Mouse (Mus musculus) left cerebral cortex, postnatal 14 days (tissue): ENCODE results near the gene Gm9970. TPM values are rescaled to one million over a fixed set of nuclear protein-coding genes. Genes with fewer than 3 reads are reported as not detected.
A peak's percentile ranks its signal among the peaks of the same experiment; 100 is the strongest.
"Not testable (repeated sequence)": the region's sequence is repeated elsewhere in the genome, so short reads cannot be mapped to it uniquely, and the experiment has no call there.

Experiments
- DNase-seq, 2 experiments: peaks; one replicate each; pipeline ENCODE4 v3.0.0; 2021 to 2022; ENCODE audit warnings: low spot score in 2 of 2, mixed read lengths in 1 of 2
- intact Hi-C: fragments of 180-260 bp; cut with DNase I; formaldehyde crosslinking; loops from one replicate; pipeline ENCODE4 v1.15.1; 2025
- total RNA-seq, 2 experiments: library from RNA; stranded (reverse); gene quantifications; 2 replicates each; pipeline ENCODE4 v1.2.3; 2021

The Gm9970 gene
- total RNA-seq, 2 experiments from 2014 or later: not detected

- intact Hi-C loops: loop anchor here (2.0 kb wide), 1 partner anchor 21 kb away; the partner anchor contains the start of gene Ppm1g
- DNase-seq: no peak
Measured at GRCm38 (mm10) chr5:31241522-31242034, 546 bp upstream of the Gm9970 start.

- no peak for DNase-seq
- intact Hi-C loops: no loop called here
Measured at GRCm38 (mm10) chr5:31226641-31227040, 14.4 kb downstream of the Gm9970 start.

GRCm38 (mm10) chr5:31222696-31223095 lies 18.3 kb downstream of the Gm9970 start:
- intact Hi-C loops: loop anchor here (5.0 kb wide), 1 partner anchor 105 kb away; no protein-coding TSS in a partner anchor
- no peak for DNase-seq

- intact Hi-C loops: loop anchor here (2.0 to 5.0 kb wide), 2 partner anchors 19 to 106 kb away; partner anchors contain the start of genes Gm9970 and Nrbp1
- peak; percentile 43 to 74 for DNase-seq
Measured at GRCm38 (mm10) chr5:31221304-31221945, 19.6 kb downstream of the Gm9970 start.

GRCm38 (mm10) chr5:31220448-31221303 lies 20.4 kb downstream of the Gm9970 start, which contains the start of gene Ppm1g:
TSS of gene Ppm1g (minus strand) at chr5:31220687.
- peak; percentile 95 to 96 for DNase-seq
- intact Hi-C loops: loop anchor here (2.0 to 5.0 kb wide), 2 partner anchors 20 to 107 kb away; partner anchors contain the start of genes Gm9970 and Nrbp1

- intact Hi-C loops: loop anchor here (2.0 to 5.0 kb wide), 2 partner anchors 21 to 107 kb away; partner anchors contain the start of genes Gm9970 and Nrbp1
- DNase-seq: peak in 1 of 2 experiments; percentile 48
Measured at GRCm38 (mm10) chr5:31219911-31220447, 21.1 kb downstream of the Gm9970 start.

GRCm38 (mm10) chr5:31219474-31219873 lies 21.6 kb downstream of the Gm9970 start:
- intact Hi-C loops: no loop called here
- no peak for DNase-seq

GRCm38 (mm10) chr5:31219070-31219469 lies 22.0 kb downstream of the Gm9970 start:
- intact Hi-C loops: no loop called here
- no peak for DNase-seq

GRCm38 (mm10) chr5:31218294-31218693 lies 22.7 kb downstream of the Gm9970 start:
- no peak for DNase-seq
- intact Hi-C loops: no loop called here

- intact Hi-C loops, DNase-seq: not testable (repeated sequence)
Measured at GRCm38 (mm10) chr5:31216554-31216953, 24.5 kb downstream of the Gm9970 start.

GRCm38 (mm10) chr5:31204421-31204820 lies 36.6 kb downstream of the Gm9970 start:
- intact Hi-C loops: no loop called here
- DNase-seq: no peak

- intact Hi-C loops: no loop called here
- DNase-seq: no peak
Measured at GRCm38 (mm10) chr5:31203866-31204265, 37.2 kb downstream of the Gm9970 start.

- DNase-seq: no peak
Measured at GRCm38 (mm10) chr5:31202933-31203332, 38.1 kb downstream of the Gm9970 start.

GRCm38 (mm10) chr5:31201742-31202590 lies 39.1 kb downstream of the Gm9970 start, which contains the start of gene Zfp513:
TSS of gene Zfp513 (minus strand) at chr5:31202303.
- intact Hi-C loops: no loop called here
- peak; percentile 98 to 99 for DNase-seq

More at GRCm38 (mm10) chr5:31202933-31203332, 38.1 kb downstream of the Gm9970 start:
- intact Hi-C loops: no loop called here

GRCm38 (mm10) chr5:31201042-31201741 lies 39.8 kb downstream of the Gm9970 start:
- no peak for DNase-seq
- intact Hi-C loops: no loop called here

GRCm38 (mm10) chr5:31200327-31200768 lies 40.7 kb downstream of the Gm9970 start:
- intact Hi-C loops: no loop called here
- no peak for DNase-seq

GRCm38 (mm10) chr5:31199893-31200292 lies 41.1 kb downstream of the Gm9970 start:
- intact Hi-C loops: loop anchor here (10.0 kb wide), 1 partner anchor 245 kb away; no protein-coding TSS in a partner anchor
- DNase-seq: no peak
